Mouse (Mus musculus) lung, embryonic 16.5 days (tissue): ENCODE results near the gene Grb10. TPM values are rescaled to one million over a fixed set of nuclear protein-coding genes. Genes with fewer than 3 reads are reported as not detected.

Source experiments
- ATAC-seq: fragments of 200-750 bp; cut with Nextera tagmentation; 2 replicates; pipeline ENCODE4 v1.8.0; 2017; ENCODE audit warnings: low read depth, mild to moderate bottlenecking, moderate library complexity
- H3K27ac ChIP-seq: fragments of 300-500 bp; sonication (generic); 2 replicates; pipeline ENCODE4 v1.5.1; 2014; ENCODE audit warnings: mild to moderate bottlenecking, control low read depth, low read length
- H3K27me3 ChIP-seq: fragments of 300-500 bp; sonication (generic); 2 replicates; pipeline ENCODE4 v1.6.1; 2014; ENCODE audit warnings: low read depth, low read length, mixed read lengths; ENCODE audit not compliant: control insufficient read depth, insufficient read depth
- H3K36me3 ChIP-seq: fragments of 300-500 bp; sonication (generic); 2 replicates; pipeline ENCODE4 v1.6.1; 2014; ENCODE audit warnings: low read length; ENCODE audit not compliant: control insufficient read depth, insufficient read depth
- H3K4me1 ChIP-seq: fragments of 300-500 bp; sonication (generic); replicated peaks from 2 replicates; pipeline ENCODE4 v1.6.1; 2014; ENCODE audit warnings: low read length, mixed read lengths; ENCODE audit not compliant: control insufficient read depth, insufficient read depth
- H3K4me2 ChIP-seq: fragments of 300-500 bp; sonication (generic); 2 replicates; pipeline ENCODE4 v1.6.1; 2014; ENCODE audit warnings: low read depth, low read length, control low read depth
- H3K4me3 ChIP-seq: fragments of 300-500 bp; sonication (generic); 2 replicates; pipeline ENCODE4 v1.5.1; 2014; ENCODE audit warnings: mild to moderate bottlenecking, low read length, control low read depth
- H3K9ac ChIP-seq: fragments of 300-500 bp; sonication (generic); 2 replicates; pipeline ENCODE4 v1.6.1; 2014; ENCODE audit warnings: low read length, control low read depth
- H3K9me3 ChIP-seq: fragments of 300-500 bp; sonication (generic); 2 replicates; pipeline ENCODE4 v1.6.1; 2016; ENCODE audit warnings: low read length; ENCODE audit not compliant: control insufficient read depth
- WGBS: fragments of 180-500 bp; shearing (Covaris S2); extraction: QIAGEN DNeasy Blood & Tissue Kit; methylation state at CpG from one replicate; pipeline ENCODE4 v1.1.7; 2014; 5-methylcytosine and 5-hydroxymethylcytosine counted together
- polyA plus RNA-seq: library from polyadenylated mRNA; unstranded; fragments of >200 nt; fragmentation: Nextera tagmentation; extraction: Ambion mirVana; gene quantifications from 2 replicates; pipeline ENCODE4 v1.2.1, GENCODE M21; 2015

Gene Grb10
- polyA plus RNA-seq, 1 experiment from 2014 or later = 579 TPM

- peak overlapping the region; percentile 70 for H3K4me2 ChIP-seq
- H3K36me3 ChIP-seq = no peaks in the 10 kb centered on the region
- no peaks in the 10 kb centered on the region for H3K9me3 ChIP-seq
- peaks cover 63% of the 10 kb centered on the region for H3K27me3 ChIP-seq
- H3K4me1 ChIP-seq = peaks cover 7% of the 10 kb centered on the region; the same call in 1 of the 2 replicates
- H3K4me3 ChIP-seq = peak overlapping the region; percentile 66
- 3% methylated on average over 54 of the region's 65 CpGs for WGBS
- no peak; the same call in 1 of the 2 replicates for ATAC-seq
- H3K9ac ChIP-seq = peak overlapping the region; percentile 91
- peak overlapping the region; percentile 85 for H3K27ac ChIP-seq
Observed at GRCm38 (mm10) chr11:12035916-12036910, 2.3 kb downstream of the Grb10 start.

- Histone ChIP-seq H3K36me3 (no peaks in the 10 kb centered on the region), H3K27me3 (peaks cover 64% of the 10 kb centered on the region), H3K9ac (peak overlapping the region; percentile 91), H3K4me2 (peak overlapping the region; percentile 70), H3K9me3 (no peaks in the 10 kb centered on the region), H3K4me1 (peaks cover 7% of the 10 kb centered on the region; the same call in 1 of the 2 replicates), H3K4me3 (peak overlapping the region; percentile 66), H3K27ac (peak overlapping the region; percentile 85)
- ATAC-seq = no peak
- WGBS = 11% methylated on average over 12 of the region's 12 CpGs
Observed at GRCm38 (mm10) chr11:12035324-12035723, 3.2 kb downstream of the Grb10 start.

GRCm38 (mm10) chr11:12034781-12035180, 3.7 kb downstream of the Grb10 start:
- Histone ChIP-seq H3K4me1 (peaks cover 7% of the 10 kb centered on the region; the same call in 1 of the 2 replicates), H3K9ac (peak overlapping the region; percentile 91)

GRCm38 (mm10) chr11:12034371-12034770, 4.1 kb downstream of the Grb10 start:
- no peak for ATAC-seq
- Histone ChIP-seq H3K4me1 (peaks cover 7% of the 10 kb centered on the region; the same call in 1 of the 2 replicates), H3K36me3 (peaks cover 4% of the 10 kb centered on the region; the same call in 1 of the 2 replicates), H3K27ac (peak overlapping the region; percentile 71), H3K4me3 (peak overlapping the region; percentile 66), H3K27me3 (peaks cover 62% of the 10 kb centered on the region), H3K4me2 (peak overlapping the region; percentile 70), H3K9me3 (no peaks in the 10 kb centered on the region), H3K9ac (peak overlapping the region; percentile 91)
- 37% methylated on average over 5 of the region's 5 CpGs for WGBS

More at GRCm38 (mm10) chr11:12034781-12035180, 3.7 kb downstream of the Grb10 start:
- WGBS = 36% methylated on average over 4 of the region's 4 CpGs
- Histone ChIP-seq H3K27me3 (peaks cover 62% of the 10 kb centered on the region), H3K36me3 (peaks cover 2% of the 10 kb centered on the region; the same call in 1 of the 2 replicates), H3K9me3 (no peaks in the 10 kb centered on the region), H3K4me2 (peak overlapping the region; percentile 70), H3K27ac (peak overlapping the region; percentile 71), H3K4me3 (peak overlapping the region; percentile 66)
- no peak for ATAC-seq

- peaks cover 4% of the 10 kb centered on the region; the same call in 1 of the 2 replicates for H3K4me1 ChIP-seq
- peaks cover 72% of the 10 kb centered on the region for H3K27me3 ChIP-seq
- H3K9me3 ChIP-seq = peaks cover 6% of the 10 kb centered on the region
- peak; percentile 43 for ATAC-seq
- peak overlapping the region; percentile 25 for H3K4me3 ChIP-seq
- 26% methylated on average over 5 of the region's 5 CpGs for WGBS
- peak overlapping the region; percentile 33 for H3K27ac ChIP-seq
- peak overlapping the region; percentile 40 for H3K9ac ChIP-seq
- peak overlapping the region; percentile 70 for H3K4me2 ChIP-seq
- H3K36me3 ChIP-seq = peaks cover 16% of the 10 kb centered on the region
Observed at GRCm38 (mm10) chr11:12032831-12033230, 5.7 kb downstream of the Grb10 start.

GRCm38 (mm10) chr11:12026638-12027037, 11.8 kb downstream of the Grb10 start:
- Histone ChIP-seq H3K36me3 (peaks cover 63% of the 10 kb centered on the region), H3K4me3 (peak overlapping the region; percentile 24; the same call in 1 of the 2 replicates), H3K9ac (no peak overlapping the region), H3K4me2 (peak overlapping the region; percentile 55), H3K4me1 (no peaks in the 10 kb centered on the region), H3K27ac (no peak overlapping the region), H3K9me3 (peaks cover 42% of the 10 kb centered on the region), H3K27me3 (peaks cover 77% of the 10 kb centered on the region)
- 54% methylated on average over 17 of the region's 17 CpGs for WGBS
- ATAC-seq = peak; percentile 30

- no peak overlapping the region for H3K9ac ChIP-seq
- peak overlapping the region; percentile 55 for H3K4me2 ChIP-seq
- H3K36me3 ChIP-seq = peaks cover 63% of the 10 kb centered on the region
- peaks cover 42% of the 10 kb centered on the region for H3K9me3 ChIP-seq
- WGBS = 63% methylated on average over 106 of the region's 108 CpGs
- no peaks in the 10 kb centered on the region for H3K4me1 ChIP-seq
- ATAC-seq = peak; percentile 94
- H3K27me3 ChIP-seq = peaks cover 72% of the 10 kb centered on the region
- peak overlapping the region; percentile 24 for H3K4me3 ChIP-seq
- H3K27ac ChIP-seq = no peak overlapping the region
Observed at GRCm38 (mm10) chr11:12025756-12026593, 12.5 kb downstream of the Grb10 start.

GRCm38 (mm10) chr11:12025392-12025755, 13.1 kb downstream of the Grb10 start:
- Histone ChIP-seq H3K4me2 (peak overlapping the region; percentile 55; the same call in 1 of the 2 replicates), H3K4me3 (no peak overlapping the region), H3K9me3 (peaks cover 42% of the 10 kb centered on the region), H3K4me1 (no peaks in the 10 kb centered on the region), H3K27ac (no peak overlapping the region), H3K27me3 (peaks cover 67% of the 10 kb centered on the region), H3K9ac (no peak overlapping the region), H3K36me3 (peaks cover 63% of the 10 kb centered on the region)
- peak; percentile 77 for ATAC-seq
- 53% methylated on average over 32 of the region's 32 CpGs for WGBS
